Mouse (Mus musculus) Muller cell, postnatal 12 days (primary cell): ENCODE data around the gene Htr3b.
"Not testable (repeated sequence)": the region's sequence is repeated elsewhere in the genome, so short reads cannot be mapped to it uniquely, and the experiment has no call there.

Experiments
- DNase-seq: peaks from one replicate; pipeline ENCODE4 v3.0.0-alpha.2; 2015; ENCODE audit errors: inconsistent ontology term

Gene Htr3b

DNA sequence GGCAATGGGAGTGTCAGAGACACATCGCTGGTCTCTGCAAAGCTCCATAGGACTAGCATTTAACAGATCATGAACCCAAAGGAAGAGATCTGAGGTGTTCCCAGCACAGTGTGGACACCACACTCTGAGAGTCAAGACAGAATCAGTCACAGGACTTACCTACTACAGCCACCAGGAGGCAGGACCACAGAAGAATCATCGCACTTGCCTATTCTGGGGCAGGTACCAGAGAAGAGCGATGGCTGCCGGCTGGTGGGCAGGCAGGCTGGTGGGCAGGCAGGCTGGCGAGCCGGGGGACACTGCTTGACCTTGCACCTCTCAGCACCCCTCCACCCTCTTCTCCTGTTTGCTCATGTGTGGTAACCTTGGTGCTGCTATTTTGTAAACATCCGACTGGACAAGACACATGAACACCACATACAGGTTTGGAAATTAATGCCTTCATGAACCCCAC is at the start of gene Htr3b:
Htr3b (minus strand) TSS at position 404 of the 454 bp plus-strand sequence.
- no peak for DNase-seq

DNA sequence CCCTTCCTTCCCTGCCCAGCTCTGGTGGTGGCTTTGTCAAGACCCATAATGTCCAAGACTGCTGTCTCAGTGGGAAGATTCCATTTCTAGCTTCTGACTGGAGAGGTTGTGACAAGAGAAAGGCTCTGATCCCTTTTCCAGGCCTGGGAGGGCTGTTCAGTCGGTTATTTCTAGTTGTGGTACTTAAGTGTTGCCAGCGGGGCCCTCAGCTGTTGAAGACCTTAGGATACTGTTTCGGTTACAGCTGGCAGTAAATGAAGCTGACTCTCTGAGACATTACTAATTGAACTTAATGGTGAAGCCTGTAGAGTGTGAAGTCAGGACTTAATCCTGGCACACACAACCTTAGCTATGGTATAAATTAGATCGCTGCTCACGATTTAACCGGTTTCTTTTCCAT is 34.5 kb upstream of the Htr3b start:
- DNase-seq = no peak

DNA sequence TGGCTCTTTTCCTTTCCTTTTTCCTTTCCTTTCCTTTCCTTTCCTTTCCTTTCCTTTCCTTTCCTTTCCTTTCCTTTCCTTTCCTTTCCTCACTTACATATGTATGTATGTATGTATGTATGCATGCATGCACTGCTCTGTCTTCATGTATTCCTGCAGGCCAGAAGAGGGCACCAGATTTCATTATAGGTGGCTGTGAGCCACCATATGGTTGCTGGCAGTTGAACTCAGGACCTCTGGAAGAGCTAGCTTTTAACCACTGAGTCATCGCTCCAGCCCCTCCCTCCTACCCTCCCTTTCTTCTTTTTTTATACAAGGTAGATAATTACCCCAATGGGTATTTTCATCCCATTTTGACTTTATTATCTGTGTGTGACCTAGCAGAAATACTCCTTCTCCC is 30.9 kb upstream of the Htr3b start:
- DNase-seq = no peak

GRCm38 (mm10) chr9:48994779-48995178 is 30.0 kb upstream of the Htr3b start:
- DNase-seq = no peak

- DNase-seq = no peak
These were observed 26.9 kb upstream of the Htr3b start for GRCm38 (mm10) chr9:48991671-48992070.

GRCm38 (mm10) chr9:48987201-48988101 is 22.7 kb upstream of the Htr3b start:
- DNase-seq = no peak

DNA sequence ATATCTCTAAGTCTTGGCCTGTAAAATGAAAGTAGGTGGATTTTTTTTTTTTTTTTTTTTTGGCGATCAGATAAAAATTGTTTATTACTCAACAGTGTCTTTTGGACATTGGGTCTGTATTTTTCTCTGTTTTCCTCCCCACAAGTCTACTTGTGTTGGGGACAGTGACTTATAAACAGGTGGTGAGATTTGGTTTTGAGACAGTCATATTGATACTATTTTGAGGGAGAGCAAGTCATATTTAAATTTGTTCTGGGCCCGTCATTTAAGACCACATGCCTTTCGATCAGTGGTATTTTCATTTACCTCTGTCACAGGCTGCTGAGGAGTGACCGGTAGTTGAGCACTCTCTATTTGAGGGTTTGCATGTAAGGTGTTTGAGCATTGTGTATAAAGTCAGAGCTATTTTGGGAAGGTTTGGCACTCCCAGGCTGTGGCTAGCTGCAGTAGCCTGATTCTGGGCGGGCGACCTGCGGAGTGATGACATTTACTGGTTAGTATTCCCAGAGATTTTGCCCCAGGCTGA is 21.9 kb upstream of the Htr3b start:
- no peak for DNase-seq

GRCm38 (mm10) chr9:48985708-48986088 is 20.9 kb upstream of the Htr3b start:
- peak; percentile 26 for DNase-seq

DNA sequence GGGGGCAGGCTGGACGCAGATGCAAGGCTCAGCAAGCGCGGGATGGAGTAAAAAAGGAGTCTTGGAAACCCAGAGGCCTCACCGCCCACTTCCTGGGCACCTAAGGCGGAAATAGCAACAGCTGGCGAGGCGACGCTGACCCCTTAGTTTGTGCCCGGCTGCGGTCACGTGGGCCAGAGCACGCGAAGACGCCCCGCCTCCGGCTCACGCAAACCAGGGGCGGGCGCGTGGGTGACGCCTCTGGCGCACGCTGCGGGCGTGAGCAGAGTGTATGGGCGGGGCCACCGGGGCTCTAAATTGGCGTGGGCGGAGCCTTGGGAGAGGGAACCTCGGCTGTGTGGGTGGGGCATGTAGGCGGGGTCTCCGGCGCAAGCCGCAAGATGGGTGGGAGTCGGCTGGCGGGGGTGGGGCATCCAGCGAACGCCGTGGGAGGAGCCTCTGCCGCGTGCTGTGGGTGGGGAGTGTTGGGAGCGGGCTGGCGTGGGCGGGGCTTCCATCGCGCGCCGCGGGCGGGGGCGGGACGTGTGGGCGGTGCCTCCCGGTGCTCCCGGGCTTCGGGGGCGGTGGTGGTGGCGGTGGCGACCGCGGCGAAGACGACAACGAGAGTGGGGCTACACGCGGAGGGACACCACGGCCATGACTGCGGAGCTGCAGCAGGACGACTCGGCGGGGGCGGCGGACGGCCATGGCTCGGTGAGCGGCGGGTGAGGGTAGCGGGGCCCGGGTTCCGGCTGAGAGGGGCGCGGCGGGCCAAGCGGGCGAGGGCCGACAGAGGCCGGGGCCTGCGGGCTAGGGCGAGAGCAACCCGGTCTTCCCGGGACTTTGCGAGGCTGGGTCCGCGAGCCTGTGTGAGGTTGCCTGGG is 20.3 kb upstream of the Htr3b start, which contains the start of gene Usp28:
Usp28 (plus strand) TSS at position 531 of the 863 bp plus-strand sequence.
- peak; percentile 99 for DNase-seq

DNA sequence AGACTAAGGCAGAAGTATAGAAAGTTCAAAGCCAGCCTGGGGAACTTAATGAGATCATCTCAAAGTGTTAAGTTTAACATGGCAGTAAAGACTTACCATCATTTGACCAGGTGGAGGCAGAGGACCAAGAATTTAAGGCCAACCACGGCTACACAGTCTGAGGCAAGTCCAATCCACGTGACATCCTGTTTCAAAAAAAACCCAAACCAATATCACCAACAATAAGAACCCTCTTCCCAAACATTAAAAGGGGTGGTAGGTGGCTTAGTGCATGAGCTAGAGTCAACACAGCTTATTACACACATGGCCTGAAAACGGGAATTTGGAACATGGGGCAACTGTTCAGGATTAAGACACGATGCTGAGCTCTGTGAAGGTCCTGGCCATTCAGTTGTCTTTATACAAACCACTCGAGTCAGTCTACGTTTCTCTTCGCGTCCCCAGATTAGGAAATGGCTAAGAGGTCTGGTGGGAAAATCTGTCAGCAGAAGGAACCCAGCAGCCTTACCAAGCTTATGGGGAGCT is 19.6 kb upstream of the Htr3b start:
- no peak for DNase-seq

DNA sequence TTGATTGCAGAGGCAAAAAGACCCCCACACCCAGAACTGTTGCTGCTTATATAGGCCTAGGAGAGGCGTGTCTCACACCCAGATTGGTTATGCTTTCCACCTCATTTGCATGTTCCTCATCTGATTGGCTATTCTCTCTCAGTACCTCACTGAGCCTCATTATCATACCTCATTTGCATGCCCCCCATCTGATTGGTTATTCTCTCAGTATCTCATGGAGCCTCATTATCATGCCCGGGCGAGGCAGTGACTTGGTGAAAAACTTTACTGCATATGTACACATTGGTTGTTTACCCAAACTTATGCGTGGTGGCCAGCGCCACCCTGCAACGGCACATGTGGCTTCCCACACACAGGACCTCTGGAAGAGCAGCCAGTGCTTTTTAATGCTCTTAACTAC is 19.0 kb upstream of the Htr3b start:
- DNase-seq = not testable (repeated sequence)

GRCm38 (mm10) chr9:48981827-48982226 is 17.0 kb upstream of the Htr3b start:
- DNase-seq = no peak

GRCm38 (mm10) chr9:48980781-48981180 is 16.0 kb upstream of the Htr3b start:
- DNase-seq = no peak

- DNase-seq = no peak
These were observed 15.6 kb upstream of the Htr3b start for GRCm38 (mm10) chr9:48980371-48980770.

- no peak for DNase-seq
These were observed 12.0 kb upstream of the Htr3b start for GRCm38 (mm10) chr9:48976661-48977355.

DNA sequence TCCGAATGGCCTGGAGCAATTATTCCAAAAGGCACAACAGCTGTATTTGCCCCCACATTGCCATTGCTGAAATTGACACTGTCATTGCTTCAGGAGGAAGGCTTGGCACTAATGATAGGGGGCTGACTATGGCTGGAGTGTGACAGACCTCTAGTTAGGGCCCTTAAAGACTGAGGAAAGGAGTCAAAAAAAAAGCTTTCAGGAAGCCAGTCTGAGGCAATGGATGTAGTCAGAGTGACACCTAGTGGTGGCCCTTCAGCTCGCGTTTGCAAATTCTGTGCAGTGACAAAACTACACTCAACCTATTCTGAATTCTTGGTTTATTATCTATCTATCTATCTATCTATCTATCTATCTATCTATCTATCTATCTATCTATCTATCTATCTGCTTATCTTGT is 7.7 kb upstream of the Htr3b start:
- DNase-seq = no peak

DNA sequence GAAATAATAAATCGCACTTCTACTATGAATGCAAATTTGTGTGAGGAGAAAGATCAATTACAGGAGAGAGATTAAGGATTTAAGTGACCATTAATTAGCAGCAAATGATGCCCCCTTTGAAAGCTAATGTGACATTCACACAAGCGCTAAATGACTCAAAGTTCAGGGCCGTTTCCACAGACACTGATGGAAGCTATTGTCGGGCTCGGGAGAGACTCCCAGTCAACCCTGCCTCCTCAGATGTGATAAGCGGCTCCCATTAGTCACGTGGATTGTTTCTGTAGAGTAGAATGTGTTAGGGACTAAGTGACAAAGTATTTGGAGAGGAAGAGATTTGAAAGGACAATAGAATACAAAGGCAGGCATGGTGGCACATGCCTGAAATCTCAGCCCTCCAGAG is 2.7 kb downstream of the Htr3b start:
- no peak for DNase-seq

DNA sequence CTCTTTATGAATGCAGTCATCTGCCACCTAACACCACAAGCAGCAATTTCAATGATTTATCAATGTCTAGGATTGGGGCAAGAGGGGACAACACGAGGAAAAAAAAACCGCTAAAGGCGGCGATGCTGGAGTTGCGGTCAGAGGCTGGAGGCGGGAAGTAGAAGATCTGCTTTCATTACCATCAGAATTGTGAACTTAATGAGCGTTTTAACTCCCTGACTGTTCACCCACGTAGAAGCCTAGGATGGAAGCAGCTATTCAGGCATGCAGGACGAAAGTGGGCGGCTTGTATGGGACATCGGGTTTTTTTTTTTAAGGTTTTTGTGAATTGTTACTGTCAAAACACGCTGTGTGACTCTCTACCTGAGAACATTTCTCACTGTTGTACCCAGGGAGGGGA is 3.5 kb downstream of the Htr3b start:
- DNase-seq = peak; percentile 17

GRCm38 (mm10) chr9:48947565-48947964 is 17.2 kb downstream of the Htr3b start:
- DNase-seq = no peak

- peak; percentile 35 for DNase-seq
These were observed 22.4 kb downstream of the Htr3b start for GRCm38 (mm10) chr9:48942349-48942748.

DNA sequence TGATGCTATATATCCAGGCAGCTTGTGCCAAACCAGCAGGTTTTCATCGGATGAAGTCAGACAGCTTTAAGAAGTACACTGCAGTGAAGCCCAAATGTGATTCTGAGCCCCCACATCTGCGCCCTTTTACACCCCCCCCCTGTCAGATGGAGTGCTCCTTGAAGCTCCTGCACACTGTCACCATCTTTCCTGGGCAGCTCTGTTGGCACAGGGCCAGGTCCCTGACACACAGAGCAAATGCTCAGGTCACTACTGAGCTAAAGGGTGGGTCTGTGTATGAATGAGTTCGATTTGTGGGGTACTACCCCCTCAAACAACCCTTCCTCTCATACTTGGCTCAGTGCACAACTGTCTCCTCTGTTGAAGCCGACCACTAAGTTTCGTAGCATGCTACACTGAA is 35.4 kb downstream of the Htr3b start:
- no peak for DNase-seq
